Mouse (Mus musculus) thymus, adult 2 months (tissue): ENCODE data around the gene Tas2r126.
"Not testable (repeated sequence)": the region's sequence is repeated elsewhere in the genome, so short reads cannot be mapped to it uniquely, and the experiment has no call there.

Experiments used
- CTCF ChIP-seq: fragments of 200-500 bp; IDR thresholded peaks from 2 replicates; pipeline ENCODE4 v1.5.1; 2012; ENCODE audit warnings: mild to moderate bottlenecking, control low read depth, low read length, moderate library complexity, borderline replicate concordance; ENCODE audit not compliant: control insufficient read depth, poor library complexity, insufficient read depth; ENCODE audit errors: extremely low read depth
- POLR2A ChIP-seq: fragments of 200-500 bp; IDR thresholded peaks from 2 replicates; pipeline ENCODE4 v1.6.1; 2012; ENCODE audit warnings: mild to moderate bottlenecking, low read length, control low read depth, moderate library complexity; ENCODE audit not compliant: control insufficient read depth, poor library complexity, insufficient read depth; ENCODE audit errors: extremely low read depth

DNA sequence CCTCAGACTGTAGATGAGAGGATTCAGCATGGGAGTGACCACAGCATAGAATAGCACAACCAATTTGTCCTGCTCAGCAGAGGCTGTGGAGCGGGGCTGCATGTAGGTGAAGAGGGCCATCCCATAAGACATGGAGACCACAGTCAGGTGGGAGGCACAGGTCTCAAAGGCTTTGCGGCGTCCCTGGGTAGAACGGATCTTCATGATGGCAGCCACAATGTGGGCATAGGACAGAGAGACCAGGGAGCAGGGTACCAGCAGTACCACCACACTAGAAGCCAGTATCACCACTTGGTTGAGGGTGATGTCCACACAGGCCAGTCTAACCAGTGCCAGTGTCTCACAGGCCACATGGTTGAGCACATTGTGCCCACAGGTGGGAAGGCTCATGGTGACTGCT lies 37.0 kb downstream of the Tas2r126 start:
- TF ChIP-seq CTCF, POLR2A: not testable (repeated sequence)
